Mouse (Mus musculus) urinary bladder, adult 18-20 months (tissue): ENCODE data around the gene Rack1.
"Not testable (repeated sequence)": the region's sequence is repeated elsewhere in the genome, so short reads cannot be mapped to it uniquely, and the experiment has no call there.

ENCODE experiments used
- DNase-seq, 2 experiments: peaks; one replicate each; pipeline ENCODE4 v3.0.0; 2022; ENCODE audit warnings: low spot score in 2 of 2, mixed read lengths in 2 of 2

Gene Rack1

GRCm38 (mm10) chr11:48819614-48820307 is 19.6 kb downstream of the Rack1 start:
- no peak for DNase-seq

- DNase-seq, result no peak
These were observed 20.2 kb downstream of the Rack1 start for GRCm38 (mm10) chr11:48820308-48820674.

- not testable (repeated sequence) for DNase-seq
These were observed 21.2 kb downstream of the Rack1 start for GRCm38 (mm10) chr11:48821299-48821698.

GRCm38 (mm10) chr11:48822768-48823512 is 22.8 kb downstream of the Rack1 start:
- DNase-seq, result no peak

GRCm38 (mm10) chr11:48823536-48823972 is 23.4 kb downstream of the Rack1 start:
- peak in 1 of 2 experiments; percentile 35 for DNase-seq

GRCm38 (mm10) chr11:48824311-48824830 is 24.2 kb downstream of the Rack1 start:
- DNase-seq, result no peak

- peak in 1 of 2 experiments; percentile 29 for DNase-seq
These were observed 26.0 kb downstream of the Rack1 start, which contains the start of the genes Trim7 and Gm12184 for GRCm38 (mm10) chr11:48825979-48826751. Trim7 (plus strand) TSS chr11:48826140. Gm12184 (minus strand) TSS chr11:48826655.

- no peak for DNase-seq
These were observed 26.6 kb downstream of the Rack1 start for GRCm38 (mm10) chr11:48826752-48827096.

- DNase-seq, result no peak
These were observed 27.8 kb downstream of the Rack1 start for GRCm38 (mm10) chr11:48827926-48828325.

- DNase-seq, result no peak
These were observed 30.1 kb downstream of the Rack1 start for GRCm38 (mm10) chr11:48830279-48830678.

GRCm38 (mm10) chr11:48831273-48831672 is 31.1 kb downstream of the Rack1 start:
- DNase-seq, result no peak

GRCm38 (mm10) chr11:48833078-48833730 is 33.1 kb downstream of the Rack1 start:
- DNase-seq, result no peak

GRCm38 (mm10) chr11:48833731-48834639 is 33.9 kb downstream of the Rack1 start:
- peak; percentile 85 to 86 for DNase-seq

GRCm38 (mm10) chr11:48835923-48836322 is 35.8 kb downstream of the Rack1 start:
- DNase-seq, result no peak

GRCm38 (mm10) chr11:48836990-48837309 is 36.8 kb downstream of the Rack1 start:
- DNase-seq, result no peak

GRCm38 (mm10) chr11:48837310-48838180 is 37.4 kb downstream of the Rack1 start:
- peak; percentile 75 to 80 for DNase-seq

GRCm38 (mm10) chr11:48838181-48838797 is 38.2 kb downstream of the Rack1 start:
- no peak for DNase-seq

- no peak for DNase-seq
These were observed 38.9 kb downstream of the Rack1 start for GRCm38 (mm10) chr11:48838879-48839680.
